Mouse (Mus musculus): Measurements from ENCODE around the gene Ccpg1. TPM values are rescaled to one million over a fixed set of nuclear protein-coding genes. Genes with fewer than 3 reads are reported as not detected.

Gene Ccpg1
- polyA plus RNA-seq, 1 experiment, result 41.5 TPM

DNA sequence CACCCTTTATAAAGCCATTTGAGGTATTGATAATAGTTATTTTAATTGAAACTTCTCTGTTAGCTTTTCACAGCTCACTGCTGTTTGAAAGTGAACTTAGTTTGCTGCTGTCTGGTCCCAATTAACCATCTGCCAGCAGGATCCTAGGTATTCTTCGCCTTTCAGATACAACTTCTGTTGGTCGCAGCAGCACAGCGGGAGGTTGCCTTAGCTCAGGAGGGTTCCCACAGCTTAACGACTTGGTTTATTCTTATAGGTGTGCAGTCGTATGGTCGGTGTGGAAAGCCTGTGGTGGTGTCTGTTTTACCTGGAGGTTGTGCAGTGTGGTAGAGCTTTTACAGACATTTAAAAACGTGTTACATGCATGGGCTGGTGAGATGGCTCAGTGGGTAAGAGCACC, 11.6 kb downstream of the Ccpg1 start:
- peaks cover 12% of the 10 kb centered on the region for H3K4me1 ChIP-seq (ENCODE audit: control insufficient read depth, insufficient read depth, low read length)
- TF ChIP-seq POLR2A (IDR thresholded peaks at IDR 0.05; ENCODE audit: insufficient read depth, low read length) (no peak), CTCF (IDR thresholded peaks at IDR 0.05; ENCODE audit: low read depth, low read length) (no peak), EP300 (IDR thresholded peaks at IDR 0.05; ENCODE audit: insufficient read depth, low read depth, low read length) (no peak)
- H3K27ac ChIP-seq (ENCODE audit: insufficient read depth, low read length), result peak overlapping the region; percentile 80
- H3K27me3 ChIP-seq (ENCODE audit: control insufficient read depth, insufficient read depth, low read length, poor library complexity, severe bottlenecking), result no peaks in the 10 kb centered on the region
- H3K36me3 ChIP-seq (ENCODE audit: control insufficient read depth, insufficient read depth, low read length, poor library complexity, severe bottlenecking), result no peaks in the 10 kb centered on the region
- H3K4me3 ChIP-seq (ENCODE audit: low read depth, low read length), result no peak overlapping the region
- no peaks in the 10 kb centered on the region for H3K9me3 ChIP-seq (replicated peaks; ENCODE audit: control insufficient read depth, insufficient read depth, low read length, poor library complexity, severe bottlenecking)
- no peak overlapping the region for H3K9ac ChIP-seq (ENCODE audit: low read depth, poor library complexity, severe bottlenecking)

- no peaks in the 10 kb centered on the region for H3K9me3 ChIP-seq (replicated peaks; ENCODE audit: control insufficient read depth, insufficient read depth, low read length, poor library complexity, severe bottlenecking)
- H3K27ac ChIP-seq (ENCODE audit: insufficient read depth, low read length), result no peak overlapping the region
- peaks cover 6% of the 10 kb centered on the region for H3K4me1 ChIP-seq (ENCODE audit: control insufficient read depth, insufficient read depth, low read length)
- no peaks in the 10 kb centered on the region for H3K36me3 ChIP-seq (ENCODE audit: control insufficient read depth, insufficient read depth, low read length, poor library complexity, severe bottlenecking)
- H3K27me3 ChIP-seq (ENCODE audit: control insufficient read depth, insufficient read depth, low read length, poor library complexity, severe bottlenecking), result no peaks in the 10 kb centered on the region
- H3K9ac ChIP-seq (ENCODE audit: low read depth, poor library complexity, severe bottlenecking), result no peak overlapping the region
- TF ChIP-seq EP300 (IDR thresholded peaks at IDR 0.05; ENCODE audit: insufficient read depth, low read depth, low read length) (no peak), POLR2A (IDR thresholded peaks at IDR 0.05; ENCODE audit: insufficient read depth, low read length) (no peak), CTCF (IDR thresholded peaks at IDR 0.05; ENCODE audit: low read depth, low read length) (no peak)
- H3K4me3 ChIP-seq (ENCODE audit: low read depth, low read length), result no peak overlapping the region
Measured at GRCm38 (mm10) chr9:73000487-73000886, 15.3 kb downstream of the Ccpg1 start.

GRCm38 (mm10) chr9:73001314-73002011, 16.2 kb downstream of the Ccpg1 start:
- peaks cover 1% of the 10 kb centered on the region for H3K4me1 ChIP-seq (ENCODE audit: control insufficient read depth, insufficient read depth, low read length)
- no peak overlapping the region for H3K4me3 ChIP-seq (ENCODE audit: low read depth, low read length)
- H3K9me3 ChIP-seq (replicated peaks; ENCODE audit: control insufficient read depth, insufficient read depth, low read length, poor library complexity, severe bottlenecking), result no peaks in the 10 kb centered on the region
- TF ChIP-seq EP300 (IDR thresholded peaks at IDR 0.05; ENCODE audit: insufficient read depth, low read depth, low read length), result no peak
- TF ChIP-seq POLR2A (IDR thresholded peaks at IDR 0.05; ENCODE audit: insufficient read depth, low read length), result no peak
- no peak for TF ChIP-seq CTCF (IDR thresholded peaks at IDR 0.05; ENCODE audit: low read depth, low read length)
- no peak overlapping the region for H3K27ac ChIP-seq (ENCODE audit: insufficient read depth, low read length)
- H3K36me3 ChIP-seq (ENCODE audit: control insufficient read depth, insufficient read depth, low read length, poor library complexity, severe bottlenecking), result no peaks in the 10 kb centered on the region
- H3K27me3 ChIP-seq (ENCODE audit: control insufficient read depth, insufficient read depth, low read length, poor library complexity, severe bottlenecking), result no peaks in the 10 kb centered on the region
- H3K9ac ChIP-seq (ENCODE audit: low read depth, poor library complexity, severe bottlenecking), result no peak overlapping the region

- Histone ChIP-seq H3K36me3 (ENCODE audit: control insufficient read depth, insufficient read depth, low read length, poor library complexity, severe bottlenecking) (no peaks in the 10 kb centered on the region), H3K27ac (ENCODE audit: insufficient read depth, low read length) (no peak overlapping the region), H3K27me3 (ENCODE audit: control insufficient read depth, insufficient read depth, low read length, poor library complexity, severe bottlenecking) (no peaks in the 10 kb centered on the region), H3K4me1 (ENCODE audit: control insufficient read depth, insufficient read depth, low read length) (no peaks in the 10 kb centered on the region), H3K4me3 (ENCODE audit: low read depth, low read length) (no peak overlapping the region), H3K9me3 (replicated peaks; ENCODE audit: control insufficient read depth, insufficient read depth, low read length, poor library complexity, severe bottlenecking) (no peaks in the 10 kb centered on the region), H3K9ac (ENCODE audit: low read depth, poor library complexity, severe bottlenecking) (no peak overlapping the region)
- TF ChIP-seq POLR2A (IDR thresholded peaks at IDR 0.05; ENCODE audit: insufficient read depth, low read length) (no peak), CTCF (IDR thresholded peaks at IDR 0.05; ENCODE audit: low read depth, low read length) (no peak), EP300 (IDR thresholded peaks at IDR 0.05; ENCODE audit: insufficient read depth, low read depth, low read length) (no peak)
Measured at GRCm38 (mm10) chr9:73002177-73002576, 16.9 kb downstream of the Ccpg1 start.

DNA sequence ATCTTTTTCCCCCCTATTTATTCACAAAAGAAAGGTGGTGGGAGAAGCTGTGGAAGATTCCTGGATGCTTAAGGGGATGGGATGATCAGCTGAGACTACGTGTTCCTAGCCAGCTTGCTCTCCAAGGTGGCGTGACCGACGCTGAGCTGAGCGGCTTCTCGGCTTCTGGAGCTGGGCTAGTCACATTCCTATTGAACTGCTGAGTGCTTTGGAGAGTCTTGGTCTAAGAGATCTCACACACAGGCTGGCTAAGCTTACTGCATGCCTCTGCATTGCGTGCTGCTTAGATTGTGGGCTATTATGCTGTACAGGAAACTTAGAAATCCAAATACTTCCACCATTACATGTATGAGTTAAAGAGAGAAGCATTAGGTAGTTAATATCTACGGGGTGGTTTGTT, 18.8 kb downstream of the Ccpg1 start:
- Histone ChIP-seq H3K9me3 (replicated peaks; ENCODE audit: control insufficient read depth, insufficient read depth, low read length, poor library complexity, severe bottlenecking) (no peaks in the 10 kb centered on the region), H3K27me3 (ENCODE audit: control insufficient read depth, insufficient read depth, low read length, poor library complexity, severe bottlenecking) (no peaks in the 10 kb centered on the region), H3K9ac (ENCODE audit: low read depth, poor library complexity, severe bottlenecking) (no peak overlapping the region), H3K36me3 (ENCODE audit: control insufficient read depth, insufficient read depth, low read length, poor library complexity, severe bottlenecking) (no peaks in the 10 kb centered on the region), H3K4me3 (ENCODE audit: low read depth, low read length) (no peak overlapping the region), H3K4me1 (ENCODE audit: control insufficient read depth, insufficient read depth, low read length) (no peaks in the 10 kb centered on the region), H3K27ac (ENCODE audit: insufficient read depth, low read length) (no peak overlapping the region)
- TF ChIP-seq CTCF (IDR thresholded peaks at IDR 0.05; ENCODE audit: low read depth, low read length) (no peak), POLR2A (IDR thresholded peaks at IDR 0.05; ENCODE audit: insufficient read depth, low read length) (no peak), EP300 (IDR thresholded peaks at IDR 0.05; ENCODE audit: insufficient read depth, low read depth, low read length) (no peak)

DNA sequence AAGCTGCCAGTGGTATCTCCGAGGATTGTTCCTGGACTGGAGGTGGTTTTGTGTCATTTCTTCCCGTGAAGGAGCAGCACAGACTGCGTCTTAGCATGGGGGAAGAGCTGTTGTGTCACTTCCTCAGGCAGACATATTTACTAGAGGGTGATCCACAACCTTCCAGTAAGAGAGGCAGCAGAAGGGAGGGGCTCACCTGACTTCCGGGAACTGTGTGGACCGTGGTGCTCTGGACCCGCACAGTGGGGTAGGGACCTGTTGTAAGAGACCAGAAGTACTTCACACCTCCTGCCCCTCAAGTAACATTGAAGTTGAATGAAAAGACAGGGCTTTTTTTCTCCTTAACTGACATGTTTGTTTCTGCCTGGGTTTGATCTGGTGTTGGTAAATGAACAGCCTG, 19.9 kb downstream of the Ccpg1 start:
- H3K4me1 ChIP-seq (ENCODE audit: control insufficient read depth, insufficient read depth, low read length), result no peaks in the 10 kb centered on the region
- H3K27me3 ChIP-seq (ENCODE audit: control insufficient read depth, insufficient read depth, low read length, poor library complexity, severe bottlenecking), result no peaks in the 10 kb centered on the region
- H3K27ac ChIP-seq (ENCODE audit: insufficient read depth, low read length), result no peak overlapping the region
- H3K9me3 ChIP-seq (replicated peaks; ENCODE audit: control insufficient read depth, insufficient read depth, low read length, poor library complexity, severe bottlenecking), result no peaks in the 10 kb centered on the region
- H3K36me3 ChIP-seq (ENCODE audit: control insufficient read depth, insufficient read depth, low read length, poor library complexity, severe bottlenecking), result 0 out of 2 replicates have a peak, but pooled peaks cover under 1% of the 10 kb centered on the region
- H3K4me3 ChIP-seq (ENCODE audit: low read depth, low read length), result no peak overlapping the region
- no peak for TF ChIP-seq CTCF (IDR thresholded peaks at IDR 0.05; ENCODE audit: low read depth, low read length)
- TF ChIP-seq EP300 (IDR thresholded peaks at IDR 0.05; ENCODE audit: insufficient read depth, low read depth, low read length), result no peak
- no peak for TF ChIP-seq POLR2A (IDR thresholded peaks at IDR 0.05; ENCODE audit: insufficient read depth, low read length)
- no peak overlapping the region for H3K9ac ChIP-seq (ENCODE audit: low read depth, poor library complexity, severe bottlenecking)

Data from ES-Bruce4 (cell line).